Mouse (Mus musculus): ENCODE data around the gene Rab24.

The Rab24 gene

DNA sequence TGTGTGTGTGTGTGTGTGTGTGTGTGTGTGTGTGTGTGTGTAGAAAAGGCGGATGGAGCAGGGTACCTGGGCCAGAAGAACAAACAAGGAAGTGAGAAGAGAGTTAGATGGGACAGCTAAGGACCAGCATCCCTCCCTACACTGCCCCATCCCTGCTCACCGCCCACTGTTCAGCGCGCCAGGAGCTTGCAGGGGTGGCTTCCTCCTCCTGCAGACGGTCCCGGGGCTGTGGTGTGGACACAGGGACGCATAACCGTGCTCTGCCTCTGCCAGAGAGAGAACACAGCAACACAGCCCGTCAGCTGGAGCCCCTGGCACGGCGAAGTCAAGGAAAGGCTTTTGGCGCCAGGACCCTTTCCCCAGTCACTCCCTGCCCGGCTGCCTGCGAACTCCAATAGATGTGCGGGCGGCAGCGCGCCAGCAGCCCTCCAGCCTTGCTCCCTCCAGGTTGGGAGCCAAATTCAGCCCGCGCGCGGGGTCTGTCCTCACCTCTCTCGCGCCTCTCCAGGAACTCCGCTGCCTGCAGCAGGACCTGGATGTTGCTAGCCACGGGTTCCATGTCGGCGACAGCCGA is 7.5 kb upstream of the Rab24 start:
- in situ Hi-C loops (cut with MboI, MseI), result no loop called here

- in situ Hi-C loops (cut with MboI, MseI), result no loop called here
Measured at GRCm38 (mm10) chr13:55328641-55329040, 6.9 kb upstream of the Rab24 start.

DNA sequence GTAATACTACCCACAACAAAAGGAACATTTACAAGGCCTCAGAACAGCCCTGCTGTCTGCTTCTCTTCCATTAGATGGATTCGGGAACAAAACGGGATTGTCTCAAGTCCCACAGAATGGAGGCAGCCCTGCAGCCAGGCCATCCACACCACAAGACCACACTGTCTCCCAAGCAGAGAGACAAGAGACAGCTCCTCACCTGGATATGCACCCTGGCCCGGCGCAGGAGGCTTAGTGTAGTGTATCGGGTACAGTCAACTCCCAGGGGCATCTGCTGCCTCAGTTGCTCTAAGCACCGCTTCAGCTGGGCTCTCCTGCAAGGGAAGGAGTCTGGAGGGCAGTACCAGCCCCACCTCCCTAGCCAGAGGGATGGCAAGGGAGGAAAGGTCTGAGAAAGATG is 6.4 kb upstream of the Rab24 start:
- in situ Hi-C loops (cut with MboI, MseI), result no loop called here

GRCm38 (mm10) chr13:55327633-55328032 is 5.9 kb upstream of the Rab24 start:
- in situ Hi-C loops (cut with MboI, MseI), result no loop called here

DNA sequence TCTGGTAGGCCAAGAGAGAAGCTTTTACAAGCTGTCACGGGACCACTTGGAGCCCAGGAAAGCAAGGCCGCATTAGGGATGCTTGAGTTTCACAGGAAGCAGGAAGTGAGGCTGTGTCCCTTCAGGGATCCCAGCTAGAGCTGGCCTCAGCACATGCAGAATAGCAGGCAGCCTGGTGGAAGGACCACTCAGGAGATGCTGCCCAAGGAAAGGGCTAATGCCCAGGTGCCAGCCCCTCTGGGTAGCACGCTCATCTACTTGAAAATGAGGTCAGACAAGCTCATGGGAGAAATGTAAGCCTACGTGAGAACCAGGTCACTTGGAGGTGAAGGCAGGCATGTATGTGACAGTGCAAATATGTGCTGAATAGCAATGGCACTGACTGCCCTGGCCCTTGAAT is 5.4 kb upstream of the Rab24 start:
- in situ Hi-C loops (cut with MboI, MseI), result no loop called here

GRCm38 (mm10) chr13:55325596-55325995 is 3.9 kb upstream of the Rab24 start:
- in situ Hi-C loops (cut with MboI, MseI), result no loop called here

- in situ Hi-C loops (cut with MboI, MseI), result no loop called here
Measured at GRCm38 (mm10) chr13:55322130-55322825, 532 bp upstream of the Rab24 start.

DNA sequence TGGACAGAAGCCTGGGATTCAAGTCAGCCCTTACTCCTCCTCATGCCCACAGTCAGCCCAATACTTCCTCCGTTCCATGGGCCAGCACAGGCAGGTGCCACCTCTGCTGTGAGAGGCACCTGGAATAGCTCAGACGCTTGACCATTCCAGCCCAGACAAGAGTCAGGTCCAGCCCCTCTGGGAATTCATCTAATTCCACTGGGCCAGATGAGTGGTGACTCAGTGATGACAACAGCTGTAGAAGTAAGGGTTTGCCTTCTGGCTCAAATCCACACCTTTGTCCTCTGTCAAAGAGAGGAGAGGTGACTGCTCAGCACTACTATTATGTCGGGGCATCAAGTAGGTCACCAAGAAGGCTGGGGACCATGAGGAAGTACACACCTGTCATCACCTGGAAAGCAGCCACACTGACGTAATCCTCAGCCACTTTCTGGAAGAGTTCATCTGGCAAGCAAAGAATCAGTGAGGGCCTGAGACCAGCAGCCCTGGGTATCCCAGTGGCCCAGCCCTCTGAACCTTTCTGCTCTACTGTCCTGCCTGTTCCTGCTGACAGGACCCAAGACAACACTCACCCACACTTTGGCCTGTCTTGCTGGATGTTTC is 1.7 kb downstream of the Rab24 start, which contains the start of gene Prelid1:
Gene Prelid1 (plus strand): TSS at position 570 of the 603 bp plus-strand sequence.
- in situ Hi-C loops (cut with MboI, MseI), result no loop called here

DNA sequence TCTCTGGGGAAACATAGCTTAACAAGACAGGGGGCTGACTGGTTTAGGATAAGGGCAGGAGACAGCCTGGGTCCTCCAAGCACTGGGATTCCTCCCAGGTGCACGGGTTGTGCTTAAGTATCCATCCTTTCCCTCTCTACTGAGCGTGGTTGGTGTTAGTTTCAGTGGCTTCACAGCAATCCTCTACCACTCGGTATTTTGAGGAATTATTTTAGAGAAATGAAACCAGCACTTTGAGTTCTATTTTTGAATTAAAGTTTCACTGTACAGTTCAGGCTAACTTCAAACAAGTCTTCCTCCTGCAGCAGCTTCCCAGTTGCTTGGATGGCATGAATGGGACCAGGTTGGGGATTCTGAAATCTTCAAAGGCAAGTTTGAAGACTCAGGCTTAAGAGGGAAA is 3.4 kb downstream of the Rab24 start:
- in situ Hi-C loops (cut with MboI, MseI), result no loop called here

DNA sequence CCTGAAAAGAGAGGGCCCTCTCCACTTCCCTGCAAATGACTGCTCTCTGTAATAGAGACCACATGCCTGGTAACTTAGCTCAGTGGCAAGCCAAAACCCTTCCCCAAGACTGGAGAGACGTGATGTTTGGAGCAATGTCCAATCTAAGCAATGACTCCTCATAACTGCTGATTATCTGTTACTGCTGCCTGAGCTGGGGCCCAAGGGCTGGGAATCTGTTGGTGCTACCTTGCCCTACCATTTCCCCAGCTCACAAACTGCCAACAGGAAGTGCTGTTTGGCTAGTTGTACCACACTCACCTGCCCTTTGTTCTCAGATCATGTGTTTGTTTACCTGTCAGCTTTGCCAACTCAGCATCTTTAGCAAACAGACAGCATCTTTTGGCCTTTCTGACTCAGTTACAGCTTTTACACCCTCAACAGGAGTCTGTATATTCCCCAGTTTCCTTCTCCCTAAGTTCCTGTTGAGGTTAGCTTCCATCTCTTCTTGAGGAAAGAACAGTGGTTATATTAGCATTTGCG is 6.8 kb downstream of the Rab24 start:
- in situ Hi-C loops (cut with MboI, MseI), result no loop called here

- in situ Hi-C loops (cut with MboI, MseI), result no loop called here
Measured at GRCm38 (mm10) chr13:55313051-55313450, 8.7 kb downstream of the Rab24 start.

GRCm38 (mm10) chr13:55312028-55312630 is 9.6 kb downstream of the Rab24 start:
- in situ Hi-C loops (cut with MboI, MseI), result no loop called here

GRCm38 (mm10) chr13:55300913-55301312 is 20.8 kb downstream of the Rab24 start:
- in situ Hi-C loops (cut with MboI, MseI), result loop anchor here (5.0 to 10.0 kb wide), 2 partner anchors 54 to 176 kb away; no protein-coding TSS in a partner anchor

- in situ Hi-C loops (cut with MboI, MseI), result no loop called here
Measured at GRCm38 (mm10) chr13:55296760-55297159, 25.0 kb downstream of the Rab24 start.

- in situ Hi-C loops (cut with MboI, MseI), result loop anchor here (10.0 kb wide), 1 partner anchor 644 kb away; no protein-coding TSS in a partner anchor
Measured at GRCm38 (mm10) chr13:55288854-55289253, 32.9 kb downstream of the Rab24 start.

DNA sequence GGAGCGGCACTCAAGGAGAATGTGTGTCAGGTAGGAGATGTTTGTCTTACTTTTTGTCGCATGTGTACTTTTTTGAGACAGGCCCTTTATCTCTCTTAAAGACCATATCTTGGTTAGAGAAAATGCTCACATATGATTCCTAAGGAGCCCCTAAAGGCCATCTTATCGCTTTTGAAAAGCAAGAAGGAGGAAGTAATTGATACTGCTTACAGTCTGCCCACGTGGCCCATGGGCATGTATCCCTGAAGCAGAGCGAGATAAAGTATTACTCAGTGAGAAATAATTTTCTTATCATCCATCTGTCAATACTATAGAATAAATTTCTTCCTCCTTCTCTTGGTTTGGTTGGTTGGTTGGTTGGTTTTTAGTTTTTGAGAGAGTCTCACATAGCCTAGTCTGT is 44.1 kb downstream of the Rab24 start:
- in situ Hi-C loops (cut with MboI, MseI), result no loop called here

DNA sequence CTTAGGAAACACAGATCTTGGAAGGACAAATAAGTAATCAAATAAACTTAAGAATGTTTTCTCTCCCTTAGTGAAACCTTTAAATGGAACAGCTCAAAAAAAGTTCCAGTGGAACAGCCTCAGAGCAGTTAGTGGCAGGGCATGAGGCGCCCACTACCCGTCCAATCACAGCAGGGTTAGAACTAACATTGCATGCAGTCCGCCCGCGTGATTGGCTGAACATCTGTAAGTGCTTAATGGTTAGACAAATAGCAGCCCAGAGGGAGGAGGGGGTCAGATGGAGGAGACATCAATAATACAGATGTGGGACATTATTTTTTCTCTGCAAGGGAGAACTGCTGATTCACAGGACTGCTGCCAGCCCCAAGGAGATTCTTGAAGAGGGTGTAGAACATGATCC is 44.5 kb downstream of the Rab24 start:
- in situ Hi-C loops (cut with MboI, MseI), result no loop called here
